Mouse (Mus musculus): ENCODE results near the gene Afmid.

GRCm38 (mm10) chr11:117847593-117848215 is 22.0 kb downstream of the Afmid start:
- TF ChIP-seq CTCF (IDR thresholded peaks at IDR 0.05; ENCODE audit: low read depth) (no peak), EP300 (IDR thresholded peaks at IDR 0.05; ENCODE audit: low read depth) (no peak)
